Mouse (Mus musculus): ENCODE measurements at regions not wholly inside any gene's neighbourhood (a gene's known extent, or its start where the extent isn't known, plus 50 kb on each side); places are given as distances from the start of the nearest gene placed in this dataset.

GRCm38 (mm10) chr11:64138934-64139333, 59.7 kb upstream of the Cox10 start:
- H3K36me3 ChIP-seq (replicated peaks; ENCODE audit: control insufficient read depth, insufficient read depth, low read length), result no peaks in the 10 kb centered on the region
- TF ChIP-seq EP300 (IDR thresholded peaks at IDR 0.05; ENCODE audit: low read depth) (no peak), CTCF (IDR thresholded peaks at IDR 0.05; ENCODE audit: low read depth) (no peak)
- H3K4me2 ChIP-seq (ENCODE audit: low read depth, low read length), result no peak overlapping the region
- H3K9ac ChIP-seq (replicated peaks; ENCODE audit: low read depth, low read length), result no peak overlapping the region
- no peaks in the 10 kb centered on the region for H3K9me3 ChIP-seq (replicated peaks; ENCODE audit: control insufficient read depth, low read length)
- 45% methylated on average over 4 of the region's 4 CpGs for WGBS
- ATAC-seq (ENCODE audit: insufficient read depth, low read depth) (no peak), DNase-seq (ENCODE audit: low spot score) (no peak)
- H3K4me3 ChIP-seq (ENCODE audit: low read depth, low read length), result no peak overlapping the region
- no peaks in the 10 kb centered on the region for H3K4me1 ChIP-seq (ENCODE audit: control insufficient read depth, insufficient read depth)
- H3K27ac ChIP-seq (ENCODE audit: low read depth), result no peak overlapping the region
- H3K27me3 ChIP-seq (ENCODE audit: control insufficient read depth, insufficient read depth, low read length), result no peaks in the 10 kb centered on the region

- no peak for TF ChIP-seq CTCF (IDR thresholded peaks at IDR 0.05; ENCODE audit: low read depth)
- TF ChIP-seq EP300 (IDR thresholded peaks at IDR 0.05; ENCODE audit: low read depth), result no peak
- Histone ChIP-seq H3K4me2 (ENCODE audit: low read depth, low read length) (no peak overlapping the region), H3K27ac (ENCODE audit: low read depth) (no peak overlapping the region), H3K4me1 (ENCODE audit: control insufficient read depth, insufficient read depth) (no peaks in the 10 kb centered on the region), H3K9me3 (replicated peaks; ENCODE audit: control insufficient read depth, low read length) (no peaks in the 10 kb centered on the region), H3K36me3 (replicated peaks; ENCODE audit: control insufficient read depth, insufficient read depth, low read length) (no peaks in the 10 kb centered on the region), H3K4me3 (ENCODE audit: low read depth, low read length) (no peak overlapping the region), H3K27me3 (ENCODE audit: control insufficient read depth, insufficient read depth, low read length) (no peaks in the 10 kb centered on the region), H3K9ac (replicated peaks; ENCODE audit: low read depth, low read length) (no peak overlapping the region)
- no peak for ATAC-seq (ENCODE audit: insufficient read depth, low read depth)
- WGBS, result 76% methylated on average over 5 of the region's 5 CpGs
- DNase-seq (ENCODE audit: low spot score), result no peak
Measured at GRCm38 (mm10) chr11:64135766-64136165, 56.5 kb upstream of the Cox10 start.

GRCm38 (mm10) chr11:64135308-64135591, 56.0 kb upstream of the Cox10 start:
- DNase-seq (ENCODE audit: low spot score), result no peak
- ATAC-seq (ENCODE audit: insufficient read depth, low read depth), result no peak
- Histone ChIP-seq H3K4me2 (ENCODE audit: low read depth, low read length) (no peak overlapping the region), H3K4me1 (ENCODE audit: control insufficient read depth, insufficient read depth) (no peaks in the 10 kb centered on the region), H3K27ac (ENCODE audit: low read depth) (no peak overlapping the region), H3K4me3 (ENCODE audit: low read depth, low read length) (no peak overlapping the region), H3K9me3 (replicated peaks; ENCODE audit: control insufficient read depth, low read length) (no peaks in the 10 kb centered on the region), H3K36me3 (replicated peaks; ENCODE audit: control insufficient read depth, insufficient read depth, low read length) (no peaks in the 10 kb centered on the region), H3K9ac (replicated peaks; ENCODE audit: low read depth, low read length) (no peak overlapping the region), H3K27me3 (ENCODE audit: control insufficient read depth, insufficient read depth, low read length) (no peaks in the 10 kb centered on the region)
- no peak for TF ChIP-seq EP300 (IDR thresholded peaks at IDR 0.05; ENCODE audit: low read depth)
- TF ChIP-seq CTCF (IDR thresholded peaks at IDR 0.05; ENCODE audit: low read depth), result no peak
- 77% methylated on average over 2 of the region's 2 CpGs for WGBS

- H3K36me3 ChIP-seq (replicated peaks; ENCODE audit: control insufficient read depth, insufficient read depth, low read length), result no peaks in the 10 kb centered on the region
- no peak overlapping the region for H3K27ac ChIP-seq (ENCODE audit: low read depth)
- WGBS, result 81% methylated on average over 15 of the region's 15 CpGs
- H3K9me3 ChIP-seq (replicated peaks; ENCODE audit: control insufficient read depth, low read length), result no peaks in the 10 kb centered on the region
- DNase-seq (ENCODE audit: low spot score) (no peak), ATAC-seq (ENCODE audit: insufficient read depth, low read depth) (no peak)
- H3K4me1 ChIP-seq (ENCODE audit: control insufficient read depth, insufficient read depth), result no peaks in the 10 kb centered on the region
- no peak overlapping the region for H3K4me3 ChIP-seq (ENCODE audit: low read depth, low read length)
- no peak overlapping the region for H3K9ac ChIP-seq (replicated peaks; ENCODE audit: low read depth, low read length)
- TF ChIP-seq CTCF (IDR thresholded peaks at IDR 0.05; ENCODE audit: low read depth), result no peak
- no peak for TF ChIP-seq EP300 (IDR thresholded peaks at IDR 0.05; ENCODE audit: low read depth)
- no peak overlapping the region for H3K4me2 ChIP-seq (ENCODE audit: low read depth, low read length)
- H3K27me3 ChIP-seq (ENCODE audit: control insufficient read depth, insufficient read depth, low read length), result no peaks in the 10 kb centered on the region
Measured at GRCm38 (mm10) chr11:64134571-64135307, 55.5 kb upstream of the Cox10 start.
